Mouse (Mus musculus) forebrain, embryonic 15.5 days (tissue): ENCODE results near the gene Gm9903. TPM values are rescaled to one million over a fixed set of nuclear protein-coding genes. Genes with fewer than 3 reads are reported as not detected.

Experiments used
- ATAC-seq: fragments of 200-750 bp; cut with Nextera tagmentation; replicated peaks from 2 replicates; pipeline ENCODE4 v1.8.0; 2017; ENCODE audit warnings: mild to moderate bottlenecking, moderate TSS enrichment, moderate library complexity
- H3K27ac ChIP-seq: fragments of 300-500 bp; sonication (generic); replicated peaks from 2 replicates; pipeline ENCODE4 v1.5.1; 2015; ENCODE audit warnings: mild to moderate bottlenecking, inconsistent platforms
- H3K27me3 ChIP-seq: fragments of 300-500 bp; sonication (generic); 2 replicates; pipeline ENCODE4 v1.6.1; 2015; ENCODE audit warnings: inconsistent platforms
- H3K36me3 ChIP-seq: fragments of 300-500 bp; sonication (generic); 2 replicates; pipeline ENCODE4 v1.6.1; 2015; ENCODE audit warnings: mild to moderate bottlenecking, inconsistent platforms
- H3K4me1 ChIP-seq: fragments of 300-500 bp; sonication (generic); 2 replicates; pipeline ENCODE4 v1.6.1; 2015; ENCODE audit warnings: inconsistent platforms
- H3K4me2 ChIP-seq: fragments of 300-500 bp; sonication (generic); replicated peaks from 2 replicates; pipeline ENCODE4 v1.6.1; 2015; ENCODE audit warnings: mild to moderate bottlenecking, inconsistent platforms
- H3K4me3 ChIP-seq: fragments of 300-500 bp; sonication (generic); 2 replicates; pipeline ENCODE4 v1.5.1; 2015; ENCODE audit warnings: mild to moderate bottlenecking, inconsistent platforms
- H3K9ac ChIP-seq: fragments of 300-500 bp; sonication (generic); replicated peaks from 2 replicates; pipeline ENCODE4 v1.6.1; 2015; ENCODE audit warnings: mild to moderate bottlenecking, inconsistent platforms
- H3K9me3 ChIP-seq: fragments of 300-500 bp; sonication (generic); 2 replicates; pipeline ENCODE4 v1.6.1; 2016; ENCODE audit warnings: inconsistent platforms
- WGBS: fragments of 180-500 bp; shearing (Covaris S2); methylation state at CpG from one replicate; pipeline ENCODE4 v1.1.7; 2015; ENCODE audit warnings: mixed read lengths; 5-methylcytosine and 5-hydroxymethylcytosine counted together
- polyA plus RNA-seq: library from polyadenylated mRNA; unstranded; fragments of >200 nt; fragmentation: Nextera tagmentation; extraction: Ambion mirVana; gene quantifications from 2 replicates; pipeline ENCODE4 v1.2.1, GENCODE M21; 2015

Gm9903 gene
- polyA plus RNA-seq, 1 experiment from 2014 or later = 0.60 TPM

DNA sequence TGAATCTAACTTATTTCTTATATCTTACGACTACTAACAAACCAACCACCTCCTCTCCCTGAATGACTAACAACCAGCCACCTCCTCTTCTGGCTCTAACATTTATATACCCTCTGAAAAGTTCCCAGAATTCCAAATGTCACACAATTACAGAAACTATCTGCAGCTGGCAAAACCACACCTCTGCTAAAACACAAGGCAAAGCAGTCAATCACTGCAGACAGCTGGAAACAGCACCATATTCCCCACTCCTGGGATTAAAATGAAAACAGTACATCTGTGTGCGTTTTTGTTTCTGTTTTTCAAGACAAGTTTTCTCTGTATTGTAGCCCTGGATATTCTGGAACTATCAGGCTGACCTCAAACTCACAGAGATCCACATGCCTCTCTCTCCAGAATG, 7.1 kb upstream of the Gm9903 start:
- Histone ChIP-seq H3K27ac (no peak overlapping the region), H3K27me3 (no peaks in the 10 kb centered on the region), H3K9me3 (no peaks in the 10 kb centered on the region), H3K4me1 (no peaks in the 10 kb centered on the region), H3K4me3 (no peak overlapping the region), H3K4me2 (no peak overlapping the region), H3K36me3 (no peaks in the 10 kb centered on the region), H3K9ac (no peak overlapping the region)
- WGBS = 95% methylated on average over 2 of the region's 2 CpGs
- no peak for ATAC-seq

DNA sequence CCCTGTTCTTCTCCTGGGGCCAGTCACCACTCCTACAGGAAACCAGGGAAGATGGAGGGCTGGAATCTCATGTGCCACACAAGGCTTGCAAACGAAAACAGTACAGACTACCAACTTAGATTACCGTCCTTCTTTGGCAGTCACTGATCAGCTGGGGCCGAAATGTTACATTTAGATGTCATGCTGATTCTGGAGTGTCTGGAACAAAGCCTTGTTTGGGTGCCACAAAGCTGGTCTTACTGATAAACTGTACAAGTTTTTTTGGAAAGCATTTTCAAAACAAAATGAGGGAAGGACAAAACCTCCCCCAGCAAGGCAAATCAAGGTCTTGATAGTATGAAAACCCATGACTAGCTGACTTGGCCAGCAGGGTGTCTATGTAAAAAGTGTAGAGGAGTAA, 6.0 kb upstream of the Gm9903 start:
- ATAC-seq = no peak
- WGBS = 84% methylated on average over 3 of the region's 3 CpGs
- Histone ChIP-seq H3K27ac (no peak overlapping the region), H3K4me3 (no peak overlapping the region), H3K4me1 (peaks cover 11% of the 10 kb centered on the region), H3K27me3 (no peaks in the 10 kb centered on the region), H3K9ac (no peak overlapping the region), H3K9me3 (no peaks in the 10 kb centered on the region), H3K4me2 (no peak overlapping the region), H3K36me3 (no peaks in the 10 kb centered on the region)

DNA sequence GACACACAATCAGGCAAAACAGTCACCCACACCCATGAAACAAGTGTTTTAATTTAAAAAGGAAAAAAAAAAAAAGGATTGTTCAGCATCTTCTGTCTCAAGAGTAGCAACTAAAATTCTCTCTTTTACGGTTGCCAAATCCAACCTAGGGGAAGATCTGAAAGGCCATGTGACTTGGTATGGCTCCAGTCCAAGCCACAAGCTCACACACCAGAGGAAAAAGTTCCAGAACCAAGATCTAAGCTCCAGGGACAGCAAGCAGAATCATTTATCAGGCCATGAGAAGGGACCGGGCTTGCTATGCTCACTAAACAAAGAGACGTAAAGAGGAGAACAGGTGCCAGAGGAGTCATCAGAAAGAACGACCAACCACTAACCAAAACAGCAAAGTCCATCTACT, 1.8 kb upstream of the Gm9903 start:
- Histone ChIP-seq H3K9ac (no peak overlapping the region; the same call in 1 of the 2 replicates), H3K4me2 (peak overlapping the region; percentile 78), H3K27ac (no peak overlapping the region), H3K36me3 (no peaks in the 10 kb centered on the region), H3K27me3 (no peaks in the 10 kb centered on the region), H3K9me3 (no peaks in the 10 kb centered on the region), H3K4me3 (peak overlapping the region; percentile 85), H3K4me1 (peaks cover 20% of the 10 kb centered on the region)
- WGBS = 40% methylated on average over 4 of the region's 4 CpGs
- ATAC-seq = no peak

DNA sequence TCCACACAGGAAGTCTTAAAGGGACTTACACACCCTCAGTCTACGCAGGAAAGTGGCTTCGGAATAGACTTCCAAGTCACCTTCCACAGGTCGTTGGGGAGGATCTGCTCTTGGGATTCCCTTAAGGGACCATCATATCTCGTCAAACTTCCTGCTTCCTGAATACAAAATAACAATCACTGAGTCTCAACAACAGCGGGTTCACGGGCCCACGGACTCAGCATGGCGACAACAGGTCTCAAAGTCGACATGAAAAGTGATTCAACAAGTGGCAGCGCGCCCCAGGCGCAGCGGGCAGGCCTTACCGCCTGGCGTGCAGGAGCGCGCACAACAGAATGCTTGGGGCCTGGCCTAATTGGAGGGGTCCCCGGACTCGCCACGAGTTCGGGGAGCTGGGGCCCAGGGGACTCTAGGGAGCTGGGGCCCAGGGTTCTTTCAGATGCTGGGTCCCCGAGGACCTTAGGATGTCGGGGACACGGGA, 865 bp upstream of the Gm9903 start:
- Histone ChIP-seq H3K27me3 (no peaks in the 10 kb centered on the region), H3K27ac (peak overlapping the region; percentile 92), H3K36me3 (no peaks in the 10 kb centered on the region), H3K4me1 (peaks cover 20% of the 10 kb centered on the region), H3K9ac (peak overlapping the region; percentile 75), H3K9me3 (no peaks in the 10 kb centered on the region), H3K4me3 (peak overlapping the region; percentile 85), H3K4me2 (peak overlapping the region; percentile 78)
- WGBS = under 1% methylated on average over 24 of the region's 24 CpGs
- ATAC-seq = no peak

DNA sequence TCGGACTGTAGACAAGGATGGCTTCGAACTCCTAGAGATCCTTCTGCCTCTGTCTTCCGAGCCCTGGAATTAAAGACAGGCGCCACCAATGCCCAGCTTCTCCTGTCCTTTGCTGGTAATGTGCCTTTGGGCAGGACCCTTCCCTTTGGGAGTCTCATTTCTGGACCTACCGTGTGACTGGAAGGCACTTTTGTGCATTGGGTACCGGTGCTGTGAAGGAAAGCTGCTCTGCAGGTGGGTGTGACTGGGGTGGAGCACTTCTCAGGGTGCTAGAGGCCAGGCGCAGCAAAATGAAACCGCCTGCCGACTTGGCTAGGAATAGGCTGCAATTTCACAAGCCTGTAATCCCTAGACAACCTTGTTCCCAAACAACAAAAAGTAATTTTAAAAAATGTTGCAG, 336 bp downstream of the Gm9903 start:
- 4% methylated on average over 9 of the region's 9 CpGs for WGBS
- peak overlapping the region; percentile 85 for H3K4me3 ChIP-seq

DNA sequence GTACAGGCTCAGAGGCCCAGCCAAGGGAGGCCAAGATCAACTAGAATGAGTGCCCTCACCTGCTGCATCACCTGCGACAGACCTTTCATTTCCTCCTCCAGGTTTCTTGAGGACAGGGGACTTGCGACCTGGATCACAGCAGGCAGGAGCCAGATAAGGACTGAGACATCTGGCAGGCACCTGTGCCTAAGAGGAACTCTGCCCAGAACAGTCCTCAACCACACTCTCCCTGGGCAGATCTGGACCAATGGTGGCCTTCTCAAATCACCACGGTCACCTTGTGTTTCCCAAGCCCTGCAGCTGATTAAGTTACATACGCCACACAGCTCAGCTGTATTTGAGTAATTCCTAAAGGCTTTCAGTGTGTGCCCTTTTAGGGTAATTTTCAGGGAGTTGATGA, 890 bp downstream of the Gm9903 start:
- H3K36me3 ChIP-seq = no peaks in the 10 kb centered on the region
- H3K4me1 ChIP-seq = peaks cover 20% of the 10 kb centered on the region
- H3K4me3 ChIP-seq = peak overlapping the region; percentile 85
- no peak for ATAC-seq
- H3K9ac ChIP-seq = peak overlapping the region; percentile 56; the same call in 1 of the 2 replicates
- H3K27me3 ChIP-seq = no peaks in the 10 kb centered on the region
- H3K4me2 ChIP-seq = peak overlapping the region; percentile 57
- H3K9me3 ChIP-seq = no peaks in the 10 kb centered on the region
- no peak overlapping the region for H3K27ac ChIP-seq
- 76% methylated on average over 4 of the region's 4 CpGs for WGBS

More for the DNA sequence above, 336 bp downstream of the Gm9903 start:
- Histone ChIP-seq H3K9me3 (no peaks in the 10 kb centered on the region), H3K4me1 (peaks cover 20% of the 10 kb centered on the region), H3K27me3 (no peaks in the 10 kb centered on the region), H3K27ac (peak overlapping the region; percentile 92), H3K36me3 (no peaks in the 10 kb centered on the region), H3K9ac (peak overlapping the region; percentile 56), H3K4me2 (peak overlapping the region; percentile 57)
- peak; percentile 30 for ATAC-seq

DNA sequence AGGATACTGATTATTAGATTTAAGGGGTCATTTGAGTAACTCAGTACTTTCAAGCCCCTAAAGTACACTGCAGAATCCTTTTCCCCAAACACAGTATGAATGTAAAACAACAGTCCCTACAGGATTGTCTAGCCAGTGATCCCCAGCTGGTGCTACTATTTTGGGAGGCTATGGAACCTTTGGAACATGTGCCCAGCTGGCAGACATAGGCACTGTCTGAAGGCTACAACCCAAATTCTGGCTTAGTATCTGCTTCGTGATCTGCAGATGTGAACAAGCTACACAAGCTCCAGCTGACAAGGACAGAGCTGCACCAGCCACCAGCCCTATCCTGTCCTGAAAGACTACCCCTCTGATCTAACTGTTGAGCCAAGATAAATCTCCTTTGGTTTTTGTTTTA, 2.8 kb downstream of the Gm9903 start:
- Histone ChIP-seq H3K9ac (no peak overlapping the region), H3K27ac (no peak overlapping the region), H3K4me1 (peaks cover 20% of the 10 kb centered on the region), H3K27me3 (no peaks in the 10 kb centered on the region), H3K4me3 (no peak overlapping the region), H3K36me3 (no peaks in the 10 kb centered on the region), H3K4me2 (no peak overlapping the region), H3K9me3 (no peaks in the 10 kb centered on the region)
- no peak for ATAC-seq
- 85% methylated on average over 1 of the region's 1 CpGs for WGBS

DNA sequence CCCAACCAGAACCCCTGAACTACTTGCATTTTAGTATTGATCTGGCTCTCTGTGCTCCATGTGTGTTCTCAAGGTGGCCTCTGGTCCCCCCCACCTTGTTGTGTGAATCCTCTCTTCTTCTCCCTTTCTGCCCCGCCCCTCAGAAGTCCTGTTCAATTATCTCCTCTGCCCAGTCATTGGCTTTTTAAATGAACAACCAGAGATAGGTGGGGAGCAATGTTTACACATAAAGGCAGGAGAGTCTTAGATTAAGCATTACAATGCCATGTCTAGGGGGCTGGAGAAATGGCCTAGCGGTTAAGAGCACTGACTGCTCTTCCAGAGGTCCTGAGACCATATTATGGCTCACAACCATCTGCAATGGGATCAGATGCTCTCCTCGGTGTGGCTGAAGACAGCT, 5.6 kb downstream of the Gm9903 start:
- no peak for ATAC-seq
- WGBS = 95% methylated on average over 3 of the region's 3 CpGs
- Histone ChIP-seq H3K4me1 (peaks cover 3% of the 10 kb centered on the region), H3K9ac (no peak overlapping the region), H3K27me3 (no peaks in the 10 kb centered on the region), H3K4me3 (no peak overlapping the region), H3K9me3 (no peaks in the 10 kb centered on the region), H3K36me3 (peaks cover 4% of the 10 kb centered on the region), H3K4me2 (no peak overlapping the region), H3K27ac (no peak overlapping the region)

DNA sequence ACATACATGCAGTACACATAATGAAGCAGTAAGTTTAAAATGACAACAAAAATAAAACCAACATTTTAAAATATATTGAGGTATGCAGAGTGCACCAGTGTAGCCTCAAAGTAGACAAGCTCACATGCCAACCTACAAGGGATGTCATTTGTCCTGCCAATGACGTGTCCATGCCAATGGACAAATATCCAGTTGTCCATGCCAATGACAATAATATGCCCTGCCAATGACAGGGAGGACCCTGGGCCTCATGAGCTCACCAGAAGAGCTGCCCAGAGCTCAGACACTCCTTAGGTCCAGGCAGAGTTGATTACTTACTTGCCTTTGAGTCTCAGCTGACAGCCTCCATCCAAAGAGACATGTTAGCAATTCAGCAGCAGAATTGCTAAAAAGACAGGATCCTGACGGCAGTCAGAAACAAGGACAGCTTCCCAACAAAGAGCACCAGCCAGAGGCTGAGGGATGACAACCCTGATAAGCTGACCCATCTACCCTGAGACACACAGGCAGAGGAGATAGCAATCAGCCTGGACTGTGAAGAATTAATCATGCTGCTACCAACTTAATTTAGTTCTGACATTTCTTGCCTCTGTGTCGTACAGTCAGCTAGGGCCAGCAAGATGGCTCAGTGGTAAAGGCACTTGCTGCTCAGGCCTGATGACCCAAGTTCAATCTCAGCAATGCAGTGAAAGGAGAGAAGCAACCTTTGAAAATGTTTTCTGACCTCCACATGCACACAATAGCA, 8.1 kb downstream of the Gm9903 start:
- no peak overlapping the region for H3K9ac ChIP-seq
- ATAC-seq = no peak
- H3K27me3 ChIP-seq = no peaks in the 10 kb centered on the region
- no peaks in the 10 kb centered on the region for H3K4me1 ChIP-seq
- H3K4me3 ChIP-seq = no peak overlapping the region
- no peak overlapping the region for H3K4me2 ChIP-seq
- 77% methylated on average over 3 of the region's 3 CpGs for WGBS
- H3K36me3 ChIP-seq = peaks cover 20% of the 10 kb centered on the region
- no peaks in the 10 kb centered on the region for H3K9me3 ChIP-seq
- H3K27ac ChIP-seq = no peak overlapping the region

DNA sequence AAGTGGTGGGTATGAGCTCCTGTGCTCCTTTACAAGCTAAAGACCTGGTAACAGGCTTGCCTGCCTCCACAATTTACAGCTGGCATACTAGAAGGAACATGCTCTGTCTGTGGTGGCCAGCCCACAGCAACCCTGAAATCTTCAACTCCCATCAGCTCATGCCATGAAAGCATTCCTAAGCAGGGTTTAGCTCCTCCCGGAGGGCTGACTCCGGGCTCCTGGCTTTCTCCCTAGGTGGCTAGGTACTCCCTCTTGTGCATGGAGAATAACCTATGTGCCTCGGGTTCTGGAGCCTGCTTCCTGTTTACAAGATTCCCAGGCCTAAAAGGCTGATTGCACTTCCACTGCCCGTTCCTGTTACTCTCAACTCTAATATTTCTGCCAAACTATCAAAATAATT, 9.1 kb downstream of the Gm9903 start:
- Histone ChIP-seq H3K4me2 (no peak overlapping the region), H3K4me3 (no peak overlapping the region), H3K27me3 (no peaks in the 10 kb centered on the region), H3K9me3 (no peaks in the 10 kb centered on the region), H3K36me3 (peaks cover 30% of the 10 kb centered on the region), H3K9ac (no peak overlapping the region), H3K27ac (no peak overlapping the region), H3K4me1 (no peaks in the 10 kb centered on the region)
- 63% methylated on average over 4 of the region's 4 CpGs for WGBS
- ATAC-seq = no peak

DNA sequence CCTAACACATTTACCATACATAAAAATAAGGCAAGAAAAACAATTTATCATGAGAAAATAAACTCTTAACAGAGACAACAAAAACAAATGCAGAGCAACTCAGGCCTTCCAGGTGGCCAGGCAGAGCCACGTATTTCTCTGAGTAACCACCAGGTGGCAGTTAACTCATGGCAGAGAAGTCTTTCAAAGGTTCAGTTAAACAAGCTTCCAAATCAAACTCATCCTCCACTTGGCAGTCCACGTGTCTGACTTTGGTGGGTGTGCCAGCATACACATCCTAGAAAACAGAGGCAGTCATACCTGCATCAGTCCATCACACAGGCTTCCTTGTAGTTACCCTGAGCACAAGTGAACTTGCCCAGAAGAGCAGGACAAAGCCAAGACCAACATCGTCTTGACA, 10.9 kb downstream of the Gm9903 start:
- Histone ChIP-seq H3K27ac (no peak overlapping the region), H3K27me3 (no peaks in the 10 kb centered on the region), H3K4me2 (no peak overlapping the region), H3K9me3 (no peaks in the 10 kb centered on the region), H3K4me3 (no peak overlapping the region), H3K9ac (no peak overlapping the region), H3K4me1 (no peaks in the 10 kb centered on the region), H3K36me3 (peaks cover 43% of the 10 kb centered on the region)
- 39% methylated on average over 3 of the region's 3 CpGs for WGBS
- no peak for ATAC-seq

DNA sequence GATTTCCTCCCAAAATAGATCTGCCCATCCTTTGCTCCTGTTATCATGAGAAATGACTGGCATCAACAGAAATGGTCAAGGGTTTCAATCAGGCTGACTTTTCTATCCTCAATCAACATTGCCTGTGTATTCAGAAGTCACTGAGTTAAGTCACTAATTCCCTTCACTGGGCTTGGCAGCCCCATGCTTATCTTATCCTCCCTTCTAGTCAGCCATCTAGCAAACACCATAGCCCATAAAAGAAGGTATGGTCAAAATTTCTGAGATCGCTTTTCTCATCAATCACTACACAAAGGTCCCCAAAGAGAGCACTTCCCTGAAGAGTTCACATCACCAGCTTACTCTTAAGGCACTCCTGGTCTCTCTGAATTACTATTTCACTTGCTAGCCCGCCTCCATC, 21.3 kb downstream of the Gm9903 start:
- Histone ChIP-seq H3K9me3 (no peaks in the 10 kb centered on the region), H3K4me3 (peak overlapping the region; percentile 90), H3K36me3 (peaks cover 31% of the 10 kb centered on the region), H3K9ac (peak overlapping the region; percentile 83), H3K27ac (0 out of 2 replicates have a peak overlapping the region, but pooled peaks have one; percentile 98), H3K4me2 (peak overlapping the region; percentile 54), H3K4me1 (peaks cover 31% of the 10 kb centered on the region), H3K27me3 (no peaks in the 10 kb centered on the region)
- ATAC-seq = no peak
- 14% methylated on average over 2 of the region's 2 CpGs for WGBS

DNA sequence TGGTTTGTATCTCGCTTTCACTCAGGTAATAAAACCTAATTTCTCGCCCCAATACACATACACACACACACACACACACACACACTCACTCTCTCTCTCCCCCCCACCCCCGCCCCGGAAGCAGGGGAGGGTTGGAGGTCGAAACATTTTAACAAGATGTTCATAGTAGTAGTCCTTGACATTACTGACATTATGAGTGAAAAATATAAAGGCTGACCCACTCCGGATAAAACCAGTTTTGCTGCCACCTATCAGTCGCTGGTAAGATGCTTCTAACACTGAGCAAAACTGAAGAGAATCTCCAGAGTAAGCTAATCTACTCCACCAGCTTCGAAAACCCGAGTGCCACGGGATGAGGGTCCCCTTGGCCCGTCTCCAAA, 21.8 kb downstream of the Gm9903 start:
- ATAC-seq = peak; percentile 1; the same call in 1 of the 2 replicates
- Histone ChIP-seq H3K27me3 (no peaks in the 10 kb centered on the region), H3K27ac (peak overlapping the region; percentile 98), H3K9me3 (no peaks in the 10 kb centered on the region), H3K36me3 (peaks cover 25% of the 10 kb centered on the region), H3K4me3 (peak overlapping the region; percentile 90), H3K4me1 (peaks cover 37% of the 10 kb centered on the region), H3K4me2 (peak overlapping the region; percentile 54), H3K9ac (peak overlapping the region; percentile 83)
- 0% methylated on average over 11 of the region's 11 CpGs for WGBS
